Mouse (Mus musculus): ENCODE measurements around the gene Rag2. TPM values are rescaled to one million over a fixed set of nuclear protein-coding genes. Genes with fewer than 3 reads are reported as not detected.

Rag2 gene
- not detected in 2 replicates for polyA plus RNA-seq (2012; rRNA removed; ENCODE audit: low replicate concordance)

DNA sequence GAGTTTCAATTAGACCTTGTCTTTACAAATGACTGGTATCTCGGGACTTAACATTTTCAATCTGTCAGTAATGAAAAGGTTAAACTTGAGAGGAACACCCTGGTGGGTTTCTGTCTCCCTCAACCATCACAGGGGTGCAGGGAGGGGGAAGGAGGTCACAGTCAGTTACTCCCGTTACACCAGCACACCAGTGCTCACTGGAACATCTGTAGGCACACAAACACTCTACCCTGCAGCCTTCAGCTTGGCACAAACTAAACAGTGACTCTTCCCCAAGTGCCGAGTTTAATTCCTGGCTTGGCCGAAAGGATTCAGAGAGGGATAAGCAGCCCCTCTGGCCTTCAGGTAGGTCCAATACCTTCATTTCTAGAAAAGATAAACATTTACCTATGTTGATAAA, at the start of gene Rag2:
Rag2 (plus strand) TSS at position 193 of the 400 bp plus-strand sequence.

DNA sequence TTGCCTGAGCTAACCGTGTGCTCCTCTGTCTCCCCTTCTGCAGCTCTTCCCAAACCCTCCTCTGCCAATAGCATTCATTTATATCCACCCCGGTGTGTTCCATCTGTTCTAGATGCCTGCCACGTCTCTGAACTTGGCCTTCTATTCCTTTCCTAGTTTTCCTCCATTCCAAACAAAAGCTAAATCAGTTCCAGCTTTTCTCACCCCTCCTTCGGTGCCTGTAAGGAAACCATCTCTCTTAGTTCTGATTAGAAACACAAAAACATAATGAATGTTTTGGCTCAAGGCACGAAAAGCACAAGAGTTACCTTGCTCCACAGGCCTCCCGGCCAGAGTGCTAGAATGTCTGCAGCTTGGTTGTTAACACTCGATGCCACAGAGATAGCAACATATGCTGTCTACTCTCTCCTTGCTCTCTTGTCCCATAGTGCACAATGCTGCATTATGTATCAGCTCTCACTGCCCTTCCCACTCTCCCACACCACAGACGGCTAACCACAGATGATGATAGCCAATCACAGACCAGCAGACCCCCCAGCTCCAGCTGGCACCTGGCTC, 24.7 kb downstream of the Rag2 start, which contains the start of the genes Rag1 and B230118H07Rik:
Rag1 (minus strand) TSS at position 388 of the 558 bp plus-strand sequence.
B230118H07Rik (minus strand) TSS at position 419 of the 558 bp plus-strand sequence.

DNA sequence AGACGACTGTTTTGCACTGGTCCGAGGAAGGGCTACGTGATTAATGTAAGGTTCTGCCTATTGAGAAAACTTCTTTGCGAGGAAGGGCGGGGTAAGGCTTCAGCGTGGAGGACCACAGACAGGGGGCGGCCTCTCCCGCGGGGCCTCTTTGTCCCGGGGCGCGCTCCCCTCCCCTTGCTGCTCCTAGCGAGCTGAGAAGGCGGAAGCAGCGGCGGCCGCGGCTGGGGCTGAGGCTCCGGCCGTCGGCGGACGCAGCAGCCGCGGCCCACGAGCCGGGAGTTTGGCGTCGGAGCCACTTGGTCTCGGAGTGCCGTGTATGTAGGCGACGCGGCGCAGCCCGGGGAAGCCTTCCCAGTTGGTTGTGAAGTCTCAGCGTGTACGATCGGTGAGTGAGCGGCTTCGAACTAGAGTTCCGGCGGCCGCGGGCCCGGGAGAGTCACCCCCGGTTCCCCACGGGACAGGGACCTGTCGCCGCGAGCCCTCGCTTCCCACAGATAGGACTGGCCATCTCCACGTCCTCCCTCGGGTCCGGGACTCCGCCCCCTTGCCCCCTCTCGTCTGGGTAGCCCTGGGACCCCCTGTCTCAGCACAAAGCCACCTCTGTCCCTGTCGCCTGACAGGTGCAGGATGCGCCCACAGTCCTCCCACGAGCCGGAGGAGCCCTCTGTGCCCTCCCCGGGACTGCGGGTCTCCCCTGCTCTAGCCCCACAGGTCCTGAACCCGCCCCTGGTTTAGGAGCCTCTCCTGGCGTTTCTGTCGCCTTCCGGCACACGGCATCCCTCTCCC, 53.9 kb downstream of the Rag2 start, which contains the start of gene Traf6:
Traf6 (plus strand) TSS at position 194 of the 786 bp plus-strand sequence.

Other genes starting within 250 kb of the Rag2 start
- 0.06 and 0.33 TPM in 2 replicates for gene Rag1, start 24.8 kb downstream of the Rag2 start, polyA plus RNA-seq (2012; rRNA removed; ENCODE audit: low replicate concordance)
- gene B230118H07Rik, start 24.8 kb downstream of the Rag2 start, polyA plus RNA-seq (2012; rRNA removed; ENCODE audit: low replicate concordance): 2.2 and 7.3 TPM in 2 replicates
- gene Traf6, start 53.7 kb downstream of the Rag2 start, polyA plus RNA-seq (2012; rRNA removed; ENCODE audit: low replicate concordance): 10.2 and 15.1 TPM in 2 replicates

Data from mammary gland, adult 2 months (tissue).